Mouse (Mus musculus): ENCODE measurements around the gene Zg16. TPM values are rescaled to one million over a fixed set of nuclear protein-coding genes. Genes with fewer than 3 reads are reported as not detected.
"Not testable (repeated sequence)": the region's sequence is repeated elsewhere in the genome, so short reads cannot be mapped to it uniquely, and the experiment has no call there.

Zg16 gene
- not detected in 2 replicates for polyA plus RNA-seq (2012)

DNA sequence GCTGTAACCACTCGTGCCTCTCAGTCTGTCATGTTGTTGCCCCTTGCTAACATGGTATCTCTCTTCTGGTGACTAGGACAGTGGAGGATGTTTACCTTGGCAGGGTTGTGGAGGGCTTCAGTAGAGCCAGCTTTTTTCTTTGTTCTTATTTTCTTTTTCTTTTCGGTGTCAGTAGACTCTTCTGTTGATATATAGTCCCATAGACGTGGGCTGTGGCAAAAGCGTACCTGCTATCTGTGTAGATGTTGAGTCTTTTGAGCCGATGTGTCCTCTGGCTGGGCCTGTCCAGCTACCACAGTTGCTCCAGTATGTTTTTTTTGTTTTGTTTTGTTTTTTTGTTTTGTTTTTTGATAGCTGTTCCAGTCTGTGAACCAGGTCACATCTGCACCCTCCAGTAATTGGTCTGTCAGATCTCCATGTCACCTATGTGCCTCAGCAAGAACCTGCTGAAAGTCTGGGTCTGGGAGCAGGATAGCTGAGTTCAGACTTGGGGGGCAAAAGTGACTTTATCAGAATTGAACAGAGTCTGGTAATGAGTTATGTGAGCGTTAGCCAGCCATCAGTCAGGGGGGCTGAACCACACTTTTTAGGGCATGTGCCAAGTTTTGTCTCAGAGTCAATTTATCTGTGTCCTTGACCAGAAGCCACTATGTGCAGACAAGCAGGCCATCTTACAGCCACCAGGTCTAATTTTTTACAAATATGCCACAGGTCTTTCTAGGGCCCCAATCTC, at the start of gene Zg16:
Gene Zg16 (minus strand): TSS at position 51 of the 733 bp plus-strand sequence.
- TF ChIP-seq GATA1 (IDR thresholded peaks at IDR 0.05; ENCODE audit: low read length) = not testable (repeated sequence)

DNA sequence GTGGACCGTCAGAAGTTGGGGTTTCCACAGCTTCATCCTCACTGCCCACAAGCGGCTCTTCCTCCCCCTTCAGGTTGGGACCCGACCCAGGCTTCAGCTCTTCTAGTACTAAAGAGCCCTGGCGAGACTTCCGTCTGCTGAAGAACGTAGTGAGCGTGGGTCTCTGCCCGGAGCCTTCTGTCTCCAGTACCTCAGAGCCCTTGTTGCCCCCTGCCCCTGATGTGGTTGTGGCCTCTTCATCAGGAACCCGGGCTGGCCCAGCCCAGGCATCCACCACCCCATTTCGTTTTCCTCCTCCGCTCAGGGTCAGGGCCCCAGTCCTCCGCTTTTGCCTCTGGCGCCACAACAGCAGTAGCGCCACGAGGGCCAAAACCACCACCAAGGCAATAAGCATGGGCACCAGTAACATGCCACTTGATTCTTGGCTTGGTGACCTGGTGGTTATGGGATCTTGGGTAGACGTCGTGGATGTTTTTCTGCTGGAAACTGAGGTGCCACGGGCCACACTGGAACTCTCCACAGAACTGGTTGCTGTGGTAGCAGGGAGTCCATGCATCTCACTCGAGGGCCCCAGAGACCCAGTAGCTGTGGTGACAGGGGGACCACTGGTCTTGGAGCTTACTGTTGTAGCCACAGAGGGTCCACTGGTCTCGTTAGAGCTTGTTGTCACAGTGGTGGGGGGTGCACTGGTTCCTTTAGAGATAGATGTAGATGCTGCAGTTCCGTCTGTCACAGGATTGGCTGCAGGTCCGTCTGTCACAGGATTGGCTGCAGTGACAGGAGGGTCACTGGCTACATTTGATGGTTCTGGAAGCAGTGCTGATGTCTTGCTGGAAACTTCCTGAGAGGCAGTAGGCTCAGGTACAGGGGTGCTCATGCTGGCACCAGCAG, 49.3 kb upstream of the Zg16 start:
- TF ChIP-seq GATA1 (IDR thresholded peaks at IDR 0.05; ENCODE audit: low read length) = no peak

DNA sequence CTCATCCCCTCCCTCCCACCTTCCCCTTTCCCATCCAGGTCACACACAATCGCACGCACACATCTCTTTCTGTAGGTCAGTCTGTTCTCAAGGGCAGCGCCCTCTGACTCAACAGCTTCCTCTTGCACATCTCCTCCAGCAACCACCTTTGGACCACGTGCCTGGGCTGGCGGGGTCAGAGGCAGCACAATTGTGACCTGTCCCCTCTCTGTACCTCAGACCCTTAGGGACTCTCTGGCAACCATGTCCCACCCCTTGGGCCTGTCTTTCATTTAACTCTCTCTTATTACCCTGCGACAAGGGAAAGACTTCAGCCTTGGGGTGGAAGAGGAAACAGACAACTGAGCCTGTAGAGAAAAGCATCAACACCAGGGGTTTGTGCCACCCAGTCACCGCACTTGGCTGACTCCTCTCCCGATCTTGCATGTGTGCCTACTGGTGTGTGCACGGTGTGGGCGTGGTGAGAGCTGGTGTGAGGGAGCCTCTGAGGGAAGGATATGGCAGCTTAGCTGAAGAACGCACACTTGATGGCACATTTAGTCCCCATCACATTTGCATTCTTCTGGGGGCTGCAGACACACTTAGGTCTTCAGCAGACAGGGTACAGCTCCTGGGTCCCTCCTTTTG, 47.8 kb upstream of the Zg16 start:
- TF ChIP-seq GATA1 (IDR thresholded peaks at IDR 0.05; ENCODE audit: low read length) = no peak

DNA sequence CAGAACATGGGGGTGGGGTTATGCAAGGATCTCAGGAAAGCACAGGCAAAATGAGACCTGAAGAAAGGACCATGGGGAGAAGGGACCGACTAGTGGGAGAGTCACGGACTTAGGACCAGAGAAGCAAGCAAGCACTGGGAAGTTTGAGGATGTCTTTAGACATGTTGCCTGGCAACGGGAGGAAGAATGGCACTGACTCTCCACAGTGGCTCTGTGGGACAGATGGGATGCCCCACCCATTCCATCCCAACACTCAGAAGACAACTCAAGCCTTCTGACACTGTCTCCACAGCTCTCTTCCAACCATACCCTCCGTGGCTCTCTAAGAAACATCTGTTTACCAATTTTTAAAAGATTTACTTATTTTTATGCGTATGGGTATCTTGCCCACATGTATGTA, 46.0 kb upstream of the Zg16 start:
- TF ChIP-seq GATA1 (IDR thresholded peaks at IDR 0.05; ENCODE audit: low read length) = no peak

DNA sequence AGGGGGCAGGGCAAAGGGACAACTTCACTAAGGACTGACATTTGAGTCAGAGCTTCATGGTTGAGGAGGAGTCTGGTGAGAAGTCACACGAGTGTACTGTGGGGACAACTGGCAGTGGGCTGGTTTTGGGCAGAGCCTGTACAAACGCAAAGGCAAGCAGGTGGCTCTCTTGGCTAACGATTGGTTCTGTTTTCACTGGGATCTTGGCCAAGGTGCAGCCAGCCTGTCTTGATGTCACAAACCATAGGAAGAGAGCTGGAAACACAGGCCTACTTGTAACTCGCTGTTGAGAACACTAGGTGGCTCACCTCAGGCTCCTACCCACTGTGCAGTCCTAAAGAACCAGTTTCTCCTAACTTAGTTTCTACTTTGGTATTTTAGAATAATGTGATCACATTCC, 42.5 kb upstream of the Zg16 start:
- no peak for TF ChIP-seq GATA1 (IDR thresholded peaks at IDR 0.05; ENCODE audit: low read length)

DNA sequence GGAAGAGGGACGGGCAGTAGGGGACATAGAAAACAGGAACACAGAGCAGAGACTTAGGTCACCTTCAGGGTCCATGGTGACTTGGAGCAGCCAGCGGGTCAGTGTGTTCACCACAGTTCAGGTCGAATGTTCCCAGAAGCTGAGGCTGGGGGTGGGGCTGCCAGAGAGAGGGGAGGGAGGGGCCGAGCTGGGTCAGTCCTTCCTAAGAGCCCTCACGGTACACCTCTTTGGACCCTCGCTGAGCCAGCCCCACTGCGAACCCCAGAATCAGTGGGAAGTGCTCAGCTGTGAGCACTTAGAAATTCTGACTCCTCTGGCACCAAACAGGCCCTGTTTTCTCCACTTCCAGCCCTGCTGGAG, 34.8 kb upstream of the Zg16 start, which contains the start of gene Qprt:
Gene Qprt (minus strand): TSS at position 316 of the 360 bp plus-strand sequence.
- TF ChIP-seq GATA1 (IDR thresholded peaks at IDR 0.05; ENCODE audit: low read length) = no peak

DNA sequence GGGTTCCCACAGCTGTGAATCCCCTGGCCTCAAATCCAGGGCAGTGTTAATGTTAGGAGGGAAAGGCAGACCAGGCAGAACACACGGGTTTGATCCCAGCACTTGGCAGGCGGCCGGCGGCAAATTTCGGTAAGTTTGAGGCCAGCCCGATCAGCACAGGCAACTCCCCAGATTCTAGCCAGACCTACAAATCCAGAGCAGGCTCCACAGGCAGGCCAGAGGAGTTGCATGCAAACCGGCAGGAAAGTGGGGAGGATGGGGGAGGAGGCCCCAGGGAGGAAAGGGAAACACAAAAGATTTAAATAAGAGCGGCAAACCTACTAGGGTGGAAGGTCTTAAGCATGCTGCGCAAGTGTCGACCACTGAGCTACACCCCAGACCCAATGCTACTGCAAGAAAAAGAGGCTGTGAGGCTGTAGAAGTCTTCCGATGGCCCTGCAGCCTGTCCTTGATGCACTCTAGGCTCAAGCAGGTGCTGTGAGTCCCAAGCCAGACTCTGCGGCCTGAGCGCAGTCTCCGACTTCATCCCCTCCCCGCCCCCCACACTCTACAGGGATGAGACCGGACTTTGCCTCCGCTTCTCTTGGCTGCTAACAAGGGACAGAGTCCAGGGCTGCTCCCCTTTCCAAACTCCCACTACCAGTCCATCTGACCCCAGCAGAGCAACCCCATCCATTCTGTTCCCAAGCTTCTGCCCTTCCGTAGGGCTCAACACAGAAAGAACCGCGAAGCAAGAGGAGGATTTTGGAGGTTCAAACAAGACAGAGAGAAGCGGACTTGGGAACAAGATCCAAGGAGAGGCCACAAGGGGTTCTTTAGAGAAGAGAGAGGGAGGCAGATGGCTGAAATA, 34.2 kb upstream of the Zg16 start:
- no peak for TF ChIP-seq GATA1 (IDR thresholded peaks at IDR 0.05; ENCODE audit: low read length)

DNA sequence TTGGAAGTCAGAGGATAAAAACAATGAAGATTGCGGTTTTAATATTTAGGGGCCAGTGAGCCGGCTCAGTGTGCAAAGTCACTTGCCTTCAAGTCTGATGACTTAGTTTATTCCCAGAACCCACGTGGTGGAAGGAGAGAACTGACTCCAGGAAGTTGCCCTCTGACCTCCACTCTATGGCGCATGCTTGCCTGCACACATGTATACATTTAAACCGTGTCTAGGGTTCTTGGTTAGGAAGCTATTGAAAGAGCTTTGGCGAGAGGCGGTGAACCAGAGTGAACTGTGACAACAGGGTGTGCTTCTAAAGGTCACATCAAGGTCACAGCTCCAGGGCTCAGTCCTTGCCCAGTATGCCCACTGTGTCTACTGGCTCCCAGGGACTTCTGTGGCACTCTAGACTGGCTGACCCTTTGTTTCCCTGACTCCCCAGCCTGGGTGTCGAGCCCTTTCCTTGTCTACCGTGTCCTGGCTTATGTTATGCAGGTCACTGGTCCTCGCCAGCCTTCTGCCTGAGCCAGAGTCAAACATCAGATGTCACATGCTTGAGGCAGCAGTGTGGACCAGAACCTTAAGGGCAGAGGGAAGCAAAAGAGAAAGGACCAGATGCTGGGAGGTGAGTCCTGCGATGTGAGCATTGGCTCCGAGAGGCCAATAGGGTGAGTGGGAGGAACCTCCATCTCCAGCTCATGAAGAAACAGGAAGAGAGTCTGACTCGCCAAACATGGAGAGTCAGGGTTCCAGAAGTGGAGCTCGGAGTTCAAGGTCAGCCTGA, 31.7 kb upstream of the Zg16 start:
- TF ChIP-seq GATA1 (IDR thresholded peaks at IDR 0.05; ENCODE audit: low read length) = no peak

DNA sequence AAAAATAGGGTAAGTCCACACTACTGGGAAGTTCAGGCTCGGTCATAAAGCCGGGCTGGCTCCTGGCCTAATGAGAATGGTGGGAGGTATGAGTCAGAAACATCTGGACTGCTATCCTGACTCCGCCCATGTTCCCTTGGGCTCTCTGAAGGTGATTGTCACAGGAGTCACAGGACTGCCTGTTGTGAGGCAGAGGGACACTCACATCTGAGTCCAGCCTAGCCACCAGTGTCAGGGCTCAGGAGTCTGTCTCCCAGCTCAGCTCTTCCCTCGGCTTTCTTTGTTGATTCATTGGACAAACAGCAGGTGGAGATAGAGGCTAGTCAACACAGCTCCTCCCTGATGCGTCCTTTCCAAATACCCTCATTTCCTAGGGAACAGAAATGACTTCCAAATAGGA, 30.8 kb upstream of the Zg16 start:
- no peak for TF ChIP-seq GATA1 (IDR thresholded peaks at IDR 0.05; ENCODE audit: low read length)

DNA sequence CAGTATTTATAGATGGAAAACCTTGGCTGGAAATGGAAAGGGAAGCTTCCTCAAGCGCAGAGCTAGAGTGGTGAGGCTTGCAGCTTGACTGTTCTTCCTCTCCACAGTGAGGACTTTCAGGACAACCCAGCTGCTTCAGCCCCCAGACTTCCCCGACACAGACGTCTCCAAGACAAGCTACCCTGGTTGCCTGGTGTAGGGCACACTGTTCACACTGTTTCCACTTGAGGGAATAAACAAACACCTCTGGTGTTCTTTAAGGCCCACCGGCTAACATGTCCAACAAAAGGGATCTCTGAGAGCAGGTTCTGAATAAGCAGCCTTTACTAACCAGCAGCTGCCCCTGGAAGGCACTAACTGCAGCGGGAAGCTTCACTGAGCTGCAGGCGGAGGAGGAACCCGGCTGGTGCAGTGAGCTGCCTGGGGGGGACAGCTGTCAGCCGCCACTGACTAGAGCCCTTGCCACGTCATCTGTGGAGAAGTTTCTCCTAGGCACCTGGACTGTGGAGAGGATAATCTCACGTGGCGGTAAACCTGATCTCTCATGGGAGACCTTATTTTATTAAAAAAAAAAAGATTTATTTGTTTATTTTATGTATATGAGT, 29.3 kb upstream of the Zg16 start:
- TF ChIP-seq GATA1 (IDR thresholded peaks at IDR 0.05; ENCODE audit: low read length) = no peak

DNA sequence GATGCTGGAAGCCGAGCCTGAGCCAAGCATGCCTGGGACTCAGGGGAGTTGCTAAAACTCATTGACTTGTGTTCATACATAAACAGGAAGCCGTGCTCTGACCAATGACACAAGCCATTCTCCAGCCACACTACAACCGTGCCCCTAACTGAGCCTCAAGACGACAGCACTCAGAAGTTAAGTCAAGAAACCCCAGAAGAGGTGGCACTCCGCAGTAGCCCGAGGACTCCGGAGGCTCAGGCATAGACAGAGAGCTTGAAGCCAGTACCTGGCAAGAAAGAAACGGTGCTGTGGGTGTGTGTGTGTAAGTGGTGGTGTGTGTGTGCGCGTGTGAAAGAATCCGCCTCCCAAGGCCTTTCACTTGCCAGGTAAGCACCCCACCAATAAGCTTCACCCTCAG, 27.8 kb upstream of the Zg16 start:
- TF ChIP-seq GATA1 (IDR thresholded peaks at IDR 0.05; ENCODE audit: low read length) = no peak

DNA sequence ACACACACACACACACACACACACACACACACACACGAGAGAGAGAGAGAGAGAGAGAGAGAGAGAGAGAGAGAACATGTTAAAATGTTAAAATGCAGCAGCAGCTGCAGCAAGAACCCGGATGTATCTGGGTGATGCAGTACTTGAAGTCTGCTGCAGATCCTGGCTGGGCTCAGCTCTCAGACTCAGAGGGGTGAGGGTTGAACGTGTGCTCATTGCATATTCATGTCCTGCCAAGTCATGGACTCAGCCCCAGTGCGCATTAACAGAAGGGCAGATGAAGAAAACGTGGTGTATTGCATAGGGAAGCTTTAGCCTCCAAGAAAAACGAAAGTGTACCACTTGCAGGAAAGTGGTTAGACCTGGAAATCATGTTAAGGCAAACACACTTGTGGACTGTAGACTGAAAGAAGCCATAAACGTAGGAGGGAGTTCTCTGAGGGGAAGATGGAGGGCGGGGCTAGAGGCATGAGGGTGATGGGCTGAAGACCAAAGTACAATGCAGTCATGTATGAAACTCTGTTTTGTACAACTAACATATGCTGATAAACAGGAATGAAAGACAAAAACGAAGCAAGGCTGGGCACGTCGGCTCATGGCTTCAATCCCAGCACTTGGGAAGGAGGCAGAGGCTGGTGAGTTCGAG, 26.6 kb upstream of the Zg16 start:
- no peak for TF ChIP-seq GATA1 (IDR thresholded peaks at IDR 0.05; ENCODE audit: low read length)

DNA sequence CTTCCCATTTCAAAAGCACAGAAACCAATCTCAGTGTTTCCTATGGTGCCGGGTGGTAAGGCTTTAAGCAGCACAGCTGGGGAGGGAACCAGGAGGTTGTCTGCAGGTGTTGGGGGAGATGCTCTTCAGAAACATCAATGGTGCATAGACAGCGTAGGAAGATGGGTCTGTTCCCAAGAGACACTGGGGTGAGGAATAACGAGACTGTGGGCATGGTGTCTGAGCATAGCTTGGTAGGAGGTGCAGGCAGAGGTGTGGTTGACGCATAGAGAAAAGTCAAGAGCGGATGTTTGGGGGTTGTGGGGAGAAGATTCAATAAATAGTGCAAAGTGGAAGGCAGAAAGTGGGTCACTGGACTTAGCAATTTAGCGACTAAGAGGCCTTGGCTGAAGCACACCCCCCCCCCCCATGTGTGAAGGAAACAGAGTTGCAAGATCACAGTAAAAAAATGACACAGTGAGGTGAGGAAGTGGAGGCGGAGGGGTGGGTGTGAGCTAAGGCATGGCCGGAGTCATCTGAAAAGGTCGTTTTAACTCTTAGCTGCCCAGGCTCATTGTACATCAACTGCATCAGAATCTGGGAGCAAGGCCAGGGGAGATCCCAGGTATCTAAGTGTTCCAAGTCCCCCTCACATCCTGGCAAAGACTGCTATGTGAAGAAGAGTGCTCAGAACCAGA, 25.9 kb upstream of the Zg16 start:
- TF ChIP-seq GATA1 (IDR thresholded peaks at IDR 0.05; ENCODE audit: low read length) = no peak
